Mouse (Mus musculus) spleen, postnatal 36 days (tissue): Measurements from ENCODE around the gene Wdfy3.
"Not testable (repeated sequence)": the region's sequence is repeated elsewhere in the genome, so short reads cannot be mapped to it uniquely, and the experiment has no call there.

Experiments used
- DNase-seq, 2 experiments: peaks; one replicate each; pipeline ENCODE4 v3.0.0; 2022; ENCODE audit warnings: low spot score in 2 of 2, mixed read lengths in 1 of 2

Gene Wdfy3

GRCm38 (mm10) chr5:102001026-102001425 is 68.7 kb downstream of the Wdfy3 start:
- DNase-seq: no peak

GRCm38 (mm10) chr5:101998971-101999370 is 70.8 kb downstream of the Wdfy3 start:
- DNase-seq: no peak

GRCm38 (mm10) chr5:101996036-101996735 is 73.5 kb downstream of the Wdfy3 start:
- DNase-seq: no peak

GRCm38 (mm10) chr5:101995451-101995995 is 74.2 kb downstream of the Wdfy3 start:
- DNase-seq: no peak

DNA sequence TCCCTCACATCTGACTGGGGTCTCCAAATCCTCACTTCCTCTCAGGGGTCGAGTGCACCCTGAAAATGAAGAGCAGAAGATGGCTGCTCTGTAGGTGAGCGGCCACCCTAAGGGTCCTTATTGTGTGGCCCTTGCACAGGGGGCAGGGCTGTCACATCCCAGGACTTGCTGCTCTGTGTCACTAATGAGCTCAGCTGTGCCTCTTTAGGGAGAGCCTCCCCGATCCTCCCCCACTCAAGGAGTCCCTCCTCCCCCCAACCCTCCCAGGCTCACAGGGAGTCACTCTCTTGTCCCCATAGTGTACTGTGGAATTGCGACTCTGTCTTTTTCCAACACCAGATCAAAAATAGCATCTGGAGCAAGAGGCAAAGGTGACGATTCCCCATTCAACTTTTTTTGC is 75.7 kb downstream of the Wdfy3 start:
- DNase-seq: no peak

GRCm38 (mm10) chr5:101992969-101993670 is 76.6 kb downstream of the Wdfy3 start:
- DNase-seq: no peak

DNA sequence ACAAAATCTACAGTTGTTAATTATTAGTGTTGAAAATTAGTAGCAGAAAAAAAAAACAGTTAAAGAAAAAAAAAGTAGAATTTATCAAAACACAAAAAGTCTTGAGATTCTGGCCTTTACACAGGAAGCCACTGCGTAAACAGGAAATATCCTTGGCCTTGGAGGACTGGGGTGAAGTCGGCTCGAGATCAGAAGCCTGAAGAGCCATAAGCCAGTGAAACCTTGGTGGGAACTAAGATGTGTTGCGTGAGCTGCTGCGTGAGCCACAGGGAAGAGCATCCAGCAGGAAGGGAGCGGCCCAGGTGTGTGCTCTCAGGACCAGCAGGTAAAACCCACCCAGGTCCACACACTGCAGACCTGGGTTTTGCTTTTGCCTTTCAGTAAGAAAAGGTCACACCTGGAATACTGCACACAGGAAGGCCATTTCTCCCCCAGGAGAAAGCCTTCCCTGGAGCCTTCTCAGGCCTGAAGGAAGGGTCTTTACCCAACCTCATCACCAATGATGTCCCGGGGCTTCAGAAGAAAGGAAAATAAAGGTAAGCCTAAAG is 79.3 kb downstream of the Wdfy3 start:
- no peak for DNase-seq

DNA sequence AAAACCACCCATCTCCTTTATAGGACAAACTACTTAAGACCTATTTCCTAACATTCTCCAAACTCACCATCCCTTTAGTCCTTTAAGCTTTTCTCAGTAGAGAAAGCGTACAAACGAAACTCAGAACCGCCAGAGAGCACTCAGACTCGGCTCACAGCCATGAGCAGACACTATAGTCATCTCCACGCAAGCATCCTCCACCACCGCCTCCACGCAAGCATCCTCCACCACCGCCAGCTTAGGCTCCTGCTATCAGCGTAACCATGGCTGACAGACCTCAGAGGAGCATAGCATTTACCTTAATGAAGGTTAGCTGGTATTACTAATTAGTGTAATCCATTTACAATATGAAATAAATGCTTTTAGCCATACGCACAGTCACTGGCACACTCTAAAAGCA is 81.2 kb downstream of the Wdfy3 start:
- DNase-seq: no peak

DNA sequence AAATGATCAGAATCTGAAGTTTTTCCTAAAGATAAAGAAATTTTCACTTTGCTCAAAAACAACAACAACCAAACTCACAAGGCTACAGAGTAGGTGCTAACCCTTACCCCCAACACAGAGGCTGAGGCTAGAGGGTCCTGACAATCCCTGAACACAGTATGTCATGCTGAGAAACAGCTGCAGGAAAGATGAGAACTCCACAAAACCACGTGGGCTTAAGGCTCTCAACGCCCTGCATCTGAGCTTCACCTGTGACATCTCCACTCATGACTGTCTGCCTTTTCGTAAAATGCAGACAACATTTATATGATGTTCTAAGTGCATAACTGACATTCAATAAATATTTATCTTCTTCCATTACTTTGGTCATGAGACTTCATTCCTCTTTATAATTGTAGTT is 83.0 kb downstream of the Wdfy3 start:
- no peak for DNase-seq

DNA sequence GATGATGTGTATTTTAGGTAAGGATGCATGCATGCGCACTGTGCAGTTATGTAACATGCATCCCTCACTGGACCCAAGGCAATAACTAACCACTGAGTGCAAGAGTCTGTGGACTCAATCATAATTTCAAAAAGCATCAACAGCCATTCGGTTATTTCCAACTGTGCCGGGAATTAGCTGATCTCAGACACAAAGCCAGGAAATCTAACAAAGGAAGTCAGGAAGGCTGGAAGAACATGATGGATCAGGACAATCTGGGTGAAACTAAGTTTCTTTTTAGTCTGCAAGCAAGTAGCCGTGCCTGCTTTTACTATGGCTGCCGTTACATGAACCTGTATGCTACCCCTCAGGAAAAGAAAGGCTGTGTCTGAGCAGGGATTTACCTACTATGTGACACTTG is 87.5 kb downstream of the Wdfy3 start:
- DNase-seq: no peak

DNA sequence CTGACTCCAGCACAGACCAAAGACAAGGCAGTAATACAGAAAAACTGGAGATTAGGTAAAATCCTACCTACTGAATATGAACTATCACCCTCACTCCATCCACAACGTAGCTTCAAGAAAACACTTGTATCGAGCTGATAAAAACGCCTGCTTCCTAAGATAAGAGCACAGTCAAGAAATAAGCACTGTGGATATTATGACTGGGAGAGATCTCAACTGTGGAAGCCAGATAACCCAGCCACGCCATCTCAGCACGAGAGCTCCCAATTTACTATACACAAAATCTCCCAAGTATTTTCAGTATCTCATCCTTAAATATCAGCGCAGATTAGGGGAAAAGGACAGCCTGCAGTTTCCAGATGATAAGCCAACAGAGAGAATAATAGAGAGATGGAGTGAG is 90.1 kb downstream of the Wdfy3 start:
- DNase-seq: no peak

DNA sequence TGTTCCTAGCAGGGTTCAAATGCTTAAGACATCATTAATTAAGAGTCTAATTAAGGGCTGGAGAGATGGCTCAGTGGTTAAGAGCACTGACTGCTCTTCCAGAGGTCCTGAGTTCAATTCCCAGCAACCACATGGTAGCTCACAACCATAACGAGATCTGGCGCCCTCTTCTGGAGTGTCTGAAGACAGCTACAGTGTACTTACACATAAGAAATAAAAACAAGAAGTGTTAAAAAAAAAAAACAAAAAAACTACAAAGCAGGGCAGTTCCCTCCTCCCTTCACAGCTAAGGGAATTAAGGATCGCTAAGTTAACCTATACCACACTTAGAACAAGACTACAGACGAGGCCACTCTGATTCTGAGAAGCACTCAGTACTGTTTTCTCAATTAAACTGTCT is 97.1 kb downstream of the Wdfy3 start:
- not testable (repeated sequence) for DNase-seq

DNA sequence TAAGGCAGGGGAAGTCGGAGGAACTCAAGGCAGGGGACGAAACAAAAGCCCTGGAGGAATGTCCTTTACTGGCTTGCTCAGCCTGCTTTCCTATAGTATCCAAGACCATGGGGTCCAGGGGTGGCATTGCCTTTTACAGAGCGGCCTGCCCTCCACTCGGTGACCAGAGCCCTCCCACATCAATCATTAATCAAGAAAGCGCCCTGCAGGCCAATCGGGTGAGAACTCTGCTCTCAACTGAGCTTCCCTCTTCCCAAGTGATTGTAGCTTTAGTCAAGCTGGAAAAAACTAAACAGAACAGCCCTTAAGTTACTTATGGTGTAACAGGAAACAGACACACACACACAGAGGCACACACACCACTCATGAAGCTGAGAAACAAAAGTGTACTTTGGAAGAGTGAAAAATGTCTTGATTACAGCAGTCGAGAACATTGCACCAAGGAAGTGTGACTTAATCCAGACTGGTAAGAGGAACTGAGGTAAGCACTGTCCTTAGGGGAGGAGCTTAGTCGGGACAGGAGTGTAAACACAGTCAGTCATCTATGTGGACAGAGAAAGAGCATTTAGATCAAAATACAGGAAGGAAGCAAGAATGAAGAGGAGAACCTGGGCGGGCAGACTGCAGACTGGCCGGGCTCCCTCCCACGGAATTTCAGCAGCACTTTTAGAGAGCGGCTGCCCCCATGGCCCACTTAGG is 101.4 kb downstream of the Wdfy3 start:
- peak; percentile 29 to 41 for DNase-seq

DNA sequence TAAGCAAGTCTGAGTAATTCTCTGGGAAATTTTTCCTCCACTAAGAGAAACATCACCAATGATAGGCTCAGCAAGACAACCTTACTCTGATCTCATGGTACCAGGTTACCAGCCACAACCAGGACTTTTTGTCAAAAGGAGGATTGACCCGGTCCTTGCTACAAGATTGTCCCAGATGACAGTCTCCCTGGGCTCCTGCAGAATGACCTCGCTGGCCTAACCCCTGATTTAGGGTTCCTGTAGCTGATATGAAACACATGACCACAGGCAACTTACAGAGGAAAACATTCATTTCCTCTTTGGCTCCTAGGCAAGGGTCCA is 101.9 kb downstream of the Wdfy3 start:
- no peak for DNase-seq

DNA sequence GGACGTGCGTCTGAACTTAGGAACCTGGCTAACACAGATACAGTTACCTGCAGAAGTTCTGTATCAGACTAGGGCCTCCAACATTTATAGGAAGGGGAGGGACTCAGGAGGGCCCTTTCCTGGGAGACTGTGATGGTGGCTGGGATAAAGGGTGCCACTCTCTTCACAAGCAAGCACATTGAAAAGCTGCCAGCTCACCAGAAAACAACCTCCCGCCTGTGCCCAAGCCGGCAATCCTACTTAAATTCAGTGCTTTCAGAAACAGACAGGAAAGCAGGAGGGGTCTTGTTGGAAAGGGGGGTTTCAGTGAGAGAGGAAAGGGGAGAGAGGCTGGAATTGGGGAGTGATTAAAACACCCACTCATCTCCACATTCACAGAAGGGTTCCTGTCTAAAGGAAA is 106.9 kb downstream of the Wdfy3 start:
- DNase-seq: no peak

GRCm38 (mm10) chr5:101959369-101959768 is 110.4 kb downstream of the Wdfy3 start:
- DNase-seq: no peak

DNA sequence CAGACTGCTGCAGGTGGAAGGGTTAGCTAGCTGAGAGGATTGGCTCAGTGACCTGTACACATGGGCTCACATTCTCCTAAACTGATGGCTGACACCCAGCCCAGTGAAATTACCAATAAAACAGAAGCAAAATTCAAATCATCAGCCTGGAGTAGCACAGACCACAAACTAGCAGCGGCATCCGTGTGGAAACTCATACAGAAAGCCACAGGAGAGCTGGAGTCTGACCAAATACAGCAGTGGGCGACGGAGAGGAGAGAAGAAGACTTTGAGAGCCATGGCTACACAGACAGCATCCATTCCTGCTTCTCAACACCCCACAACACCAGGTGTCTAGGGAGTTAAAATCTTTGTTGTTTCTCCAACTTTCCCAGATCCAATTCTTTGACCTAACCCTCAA is 110.8 kb downstream of the Wdfy3 start:
- DNase-seq: no peak

- DNase-seq: no peak
Measured at GRCm38 (mm10) chr5:101957419-101957818, 112.3 kb downstream of the Wdfy3 start.

DNA sequence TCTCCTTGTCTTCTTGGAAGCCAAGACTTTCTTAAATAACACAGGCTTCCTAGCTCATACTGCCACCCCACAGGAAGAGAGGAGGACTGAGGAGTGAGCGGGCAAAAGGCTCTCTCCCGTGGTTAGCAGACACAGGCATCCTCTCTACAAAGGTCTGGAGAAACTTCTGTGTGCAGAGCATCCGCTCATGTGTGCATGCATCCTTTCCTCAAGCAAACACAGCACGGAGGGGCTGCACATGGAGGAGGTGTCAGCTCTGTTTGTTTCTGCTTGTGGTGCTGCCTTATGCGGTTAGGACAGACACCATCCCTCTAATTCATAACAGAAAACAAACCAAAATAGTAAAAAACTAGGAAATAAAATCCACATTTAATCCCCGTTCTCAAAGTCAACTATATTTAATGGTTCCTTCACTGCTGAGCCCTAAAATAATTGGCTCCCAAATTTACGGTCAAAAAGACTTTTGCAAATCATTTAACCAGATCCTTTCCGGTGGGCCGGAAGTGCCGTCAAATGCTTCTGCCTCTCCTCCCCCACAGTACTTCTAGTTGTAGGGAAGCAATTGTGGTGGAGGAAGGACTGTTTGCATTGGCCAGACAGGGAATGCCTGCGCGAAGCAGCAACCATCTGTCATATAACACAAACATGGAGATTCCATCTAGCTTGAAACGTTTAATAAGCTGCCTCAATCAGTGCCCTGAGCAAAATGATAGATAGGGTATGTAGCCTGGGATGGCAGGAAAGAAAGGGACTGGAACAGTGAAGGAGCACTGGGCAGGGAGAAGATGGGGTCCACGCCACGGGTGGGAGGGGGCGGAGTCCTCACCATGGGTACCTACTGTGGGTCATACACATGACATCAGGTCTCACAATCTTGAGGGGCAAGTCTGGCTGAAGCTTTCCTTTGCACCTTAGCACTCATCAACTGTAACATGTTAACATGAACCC is 115.1 kb downstream of the Wdfy3 start:
- no peak for DNase-seq

- no peak for DNase-seq
Measured at GRCm38 (mm10) chr5:101951918-101952317, 117.8 kb downstream of the Wdfy3 start.

DNA sequence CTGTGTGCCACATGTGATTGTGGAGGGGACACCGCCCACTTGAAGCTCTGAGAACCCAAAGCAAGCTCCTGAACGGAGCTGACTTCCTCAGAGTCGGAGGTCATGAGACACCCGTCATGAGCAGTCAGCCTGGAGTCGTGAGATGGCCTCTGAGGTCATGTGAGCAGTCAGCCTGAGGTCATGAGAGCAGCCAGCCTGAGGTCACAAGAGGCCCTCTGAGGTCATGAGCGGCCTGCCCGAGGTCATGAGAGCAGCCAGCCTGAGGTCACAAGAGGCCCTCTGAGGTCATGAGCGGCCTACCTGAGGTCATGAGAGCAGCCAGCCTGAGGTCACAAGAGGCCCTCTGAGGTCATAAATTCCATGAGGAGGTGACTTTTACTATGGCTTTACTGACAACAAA is 120.4 kb downstream of the Wdfy3 start:
- no peak for DNase-seq
